Mouse (Mus musculus) midbrain, postnatal 0 days (tissue): ENCODE data around the gene Arid4a. TPM values are rescaled to one million over a fixed set of nuclear protein-coding genes. Genes with fewer than 3 reads are reported as not detected.
A peak's percentile ranks its signal among the peaks of the same experiment; 100 is the strongest.

Experiments used
- ATAC-seq: fragments of 200-750 bp; cut with Nextera tagmentation; 2 replicates; pipeline ENCODE4 v1.8.0; 2017; ENCODE audit warnings: moderate number of reproducible peaks, mild to moderate bottlenecking, moderate TSS enrichment, moderate library complexity; ENCODE audit not compliant: low FRiP score
- DNase-seq: peaks from one replicate; pipeline ENCODE4 v3.0.0-alpha.2; 2015; ENCODE audit warnings: low spot score
- H3K27ac ChIP-seq: fragments of 300-500 bp; sonication (generic); 2 replicates; pipeline ENCODE4 v1.5.1; 2014; ENCODE audit warnings: low read depth, mild to moderate bottlenecking, low read length, mixed read lengths
- H3K27me3 ChIP-seq: fragments of 300-500 bp; sonication (generic); 2 replicates; pipeline ENCODE4 v1.6.1; 2014; ENCODE audit warnings: low read length, control low read depth, mixed read lengths; ENCODE audit not compliant: insufficient read depth
- H3K36me3 ChIP-seq: fragments of 300-500 bp; sonication (generic); 2 replicates; pipeline ENCODE4 v1.6.1; 2014; ENCODE audit warnings: low read length, control low read depth, mixed read lengths; ENCODE audit not compliant: insufficient read depth
- H3K4me1 ChIP-seq: fragments of 300-500 bp; sonication (generic); 2 replicates; pipeline ENCODE4 v1.6.1; 2014; ENCODE audit warnings: mild to moderate bottlenecking, control low read depth, antibody characterized with exemption, low read length, mixed read lengths; ENCODE audit not compliant: insufficient read depth
- H3K4me2 ChIP-seq: fragments of 300-500 bp; sonication (generic); 2 replicates; pipeline ENCODE4 v1.6.1; 2014; ENCODE audit warnings: low read depth, mild to moderate bottlenecking, low read length, mixed read lengths; ENCODE audit not compliant: poor library complexity, severe bottlenecking
- H3K4me3 ChIP-seq: fragments of 300-500 bp; sonication (generic); 2 replicates; pipeline ENCODE4 v1.5.1; 2014; ENCODE audit warnings: low read depth, mild to moderate bottlenecking, low read length, moderate library complexity
- H3K9ac ChIP-seq: fragments of 300-500 bp; sonication (generic); replicated peaks from 2 replicates; pipeline ENCODE4 v1.6.1; 2014; ENCODE audit warnings: mild to moderate bottlenecking, low read length, moderate library complexity, mixed read lengths; ENCODE audit not compliant: poor library complexity, severe bottlenecking
- H3K9me3 ChIP-seq: fragments of 300-500 bp; sonication (generic); 2 replicates; pipeline ENCODE4 v1.6.1; 2016; ENCODE audit warnings: low read length, control low read depth
- CTCF ChIP-seq: IDR thresholded peaks from 2 replicates; pipeline ENCODE4 v1.5.1; 2016; ENCODE audit warnings: antibody characterized with exemption, mild to moderate bottlenecking
- WGBS: fragments of 180-500 bp; shearing (Covaris S2); extraction: QIAGEN DNeasy Blood & Tissue Kit; methylation state at CpG from one replicate; pipeline ENCODE4 v1.1.7; 2014; 5-methylcytosine and 5-hydroxymethylcytosine counted together
- polyA plus RNA-seq: library from polyadenylated mRNA; unstranded; fragments of >200 nt; fragmentation: Nextera tagmentation; extraction: Ambion mirVana; gene quantifications from 2 replicates; pipeline ENCODE4 v1.2.1, GENCODE M21; 2015
- total RNA-seq: library from RNA; depleted of rRNA; stranded (reverse); fragments of >200 nt; gene quantifications from 2 replicates; pipeline ENCODE4 v1.2.3, GENCODE M21; 2014

The Arid4a gene
- total and polyA plus RNA-seq, 2 experiments from 2014 or later: 11.0 to 43.4 TPM

- no peaks in the 10 kb centered on the region for H3K27me3 ChIP-seq
- H3K4me3 ChIP-seq: peak within 1 kb of the TSS; percentile 14
- peaks cover 4% of the 10 kb centered on the region for H3K4me1 ChIP-seq
- H3K4me2 ChIP-seq: peak within 1 kb of the TSS; percentile 41
- DNase-seq: no peak
- TF ChIP-seq CTCF: peak; percentile 33; the same call in 1 of the 2 replicates
- no peak within 1 kb of the TSS for H3K9ac ChIP-seq
- H3K36me3 ChIP-seq: no peaks in the 10 kb centered on the region
- no peaks in the 10 kb centered on the region for H3K9me3 ChIP-seq
- 12% methylated on average over 28 of the region's 33 CpGs for WGBS
- ATAC-seq: no peak
- H3K27ac ChIP-seq: no peak within 1 kb of the TSS
These were observed 95.5 kb downstream of the Arid4a start, which contains the start of gene Tomm20l for GRCm38 (mm10) chr12:71111331-71111730. Gene Tomm20l (plus strand): TSS chr12:71111428.

- H3K9ac ChIP-seq: no peak overlapping the region
- DNase-seq (no peak), ATAC-seq (no peak)
- WGBS: 86% methylated on average over 10 of the region's 10 CpGs
- no peaks in the 10 kb centered on the region for H3K36me3 ChIP-seq
- no peak overlapping the region; the same call in 1 of the 2 replicates for H3K27ac ChIP-seq
- H3K9me3 ChIP-seq: no peaks in the 10 kb centered on the region
- no peaks in the 10 kb centered on the region for H3K27me3 ChIP-seq
- TF ChIP-seq CTCF: no peak
- H3K4me2 ChIP-seq: no peak overlapping the region
- H3K4me1 ChIP-seq: peaks cover 4% of the 10 kb centered on the region
- H3K4me3 ChIP-seq: no peak overlapping the region
These were observed 97.3 kb downstream of the Arid4a start for GRCm38 (mm10) chr12:71113074-71113473.

- H3K4me1 ChIP-seq: peaks cover 4% of the 10 kb centered on the region
These were observed 98.0 kb downstream of the Arid4a start for GRCm38 (mm10) chr12:71113675-71114288.

GRCm38 (mm10) chr12:71116411-71116810 is 100.6 kb downstream of the Arid4a start:
- no peaks in the 10 kb centered on the region for H3K9me3 ChIP-seq
- peaks cover 4% of the 10 kb centered on the region for H3K4me1 ChIP-seq
- 80% methylated on average over 5 of the region's 5 CpGs for WGBS
- no peak for TF ChIP-seq CTCF
- H3K27ac ChIP-seq: no peak overlapping the region
- no peaks in the 10 kb centered on the region for H3K36me3 ChIP-seq
- DNase-seq (no peak), ATAC-seq (no peak)
- no peak overlapping the region for H3K4me3 ChIP-seq
- H3K9ac ChIP-seq: no peak overlapping the region
- H3K27me3 ChIP-seq: no peaks in the 10 kb centered on the region
- no peak overlapping the region for H3K4me2 ChIP-seq

More at GRCm38 (mm10) chr12:71113675-71114288, 98.0 kb downstream of the Arid4a start:
- H3K4me3 ChIP-seq: no peak overlapping the region
- no peaks in the 10 kb centered on the region for H3K36me3 ChIP-seq
- no peak for TF ChIP-seq CTCF
- peak; percentile 80 for DNase-seq
- WGBS: 21% methylated on average over 12 of the region's 12 CpGs
- H3K9ac ChIP-seq: peak overlapping the region; percentile 13; the same call in 1 of the 2 replicates
- peak overlapping the region; percentile 32 for H3K4me2 ChIP-seq
- H3K27me3 ChIP-seq: no peaks in the 10 kb centered on the region
- no peaks in the 10 kb centered on the region for H3K9me3 ChIP-seq
- H3K27ac ChIP-seq: no peak overlapping the region; the same call in 1 of the 2 replicates
- ATAC-seq: peak; percentile 80; the same call in 1 of the 2 replicates

GRCm38 (mm10) chr12:71122731-71123130 is 106.9 kb downstream of the Arid4a start:
- Histone ChIP-seq H3K9me3 (no peaks in the 10 kb centered on the region), H3K36me3 (peaks cover 25% of the 10 kb centered on the region), H3K4me2 (no peak overlapping the region), H3K9ac (no peak overlapping the region), H3K27me3 (no peaks in the 10 kb centered on the region), H3K4me1 (no peaks in the 10 kb centered on the region), H3K27ac (no peak overlapping the region), H3K4me3 (no peak overlapping the region)
- no peak for TF ChIP-seq CTCF
- DNase-seq: no peak
- ATAC-seq: no peak
- 91% methylated on average over 10 of the region's 10 CpGs for WGBS

- H3K9me3 ChIP-seq: no peaks in the 10 kb centered on the region
- no peak overlapping the region for H3K27ac ChIP-seq
- DNase-seq: peak; percentile 80
- H3K36me3 ChIP-seq: peaks cover 27% of the 10 kb centered on the region
- no peak for ATAC-seq
- H3K27me3 ChIP-seq: no peaks in the 10 kb centered on the region
- H3K9ac ChIP-seq: no peak overlapping the region
- no peaks in the 10 kb centered on the region for H3K4me1 ChIP-seq
- no peak overlapping the region for H3K4me3 ChIP-seq
- 88% methylated on average over 9 of the region's 9 CpGs for WGBS
- no peak overlapping the region for H3K4me2 ChIP-seq
- no peak for TF ChIP-seq CTCF
These were observed 107.5 kb downstream of the Arid4a start for GRCm38 (mm10) chr12:71123286-71123685.
